Mouse (Mus musculus) embryonic fibroblast, embryonic 13.5 days (primary cell): ENCODE results near the gene Asb8.

Experiments used
- CTCF ChIP-seq: IDR thresholded peaks from 2 replicates; pipeline ENCODE4 v1.5.1; 2011; ENCODE audit warnings: mild to moderate bottlenecking, control low read depth, low read length, moderate library complexity, borderline replicate concordance; ENCODE audit not compliant: insufficient read depth
- POLR2A ChIP-seq: IDR thresholded peaks from 2 replicates; pipeline ENCODE4 v1.6.1; 2011; ENCODE audit warnings: low read depth, mild to moderate bottlenecking, control low read depth, low read length, moderate library complexity

GRCm38 (mm10) chr15:98168622-98169004 is 3.2 kb upstream of the Asb8 start:
- TF ChIP-seq CTCF (no peak), POLR2A (no peak)
